Mouse (Mus musculus): ENCODE data around the gene Nrros. TPM values are rescaled to one million over a fixed set of nuclear protein-coding genes. Genes with fewer than 3 reads are reported as not detected.

Gene Nrros
- polyA plus RNA-seq, 1 experiment: 0.61 TPM

- Histone ChIP-seq H3K27ac (ENCODE audit: insufficient read depth, low read length) (no peak overlapping the region), H3K9ac (ENCODE audit: low read depth, poor library complexity, severe bottlenecking) (peak overlapping the region; percentile 25; the same call in 1 of the 2 replicates), H3K4me3 (ENCODE audit: low read depth, low read length) (no peak overlapping the region; the same call in 1 of the 2 replicates)
Observed at GRCm38 (mm10) chr16:32176896-32177686, 11.7 kb upstream of the Nrros start.

GRCm38 (mm10) chr16:32175029-32175428 is 9.6 kb upstream of the Nrros start:
- Histone ChIP-seq H3K27me3 (ENCODE audit: control insufficient read depth, insufficient read depth, low read length, poor library complexity, severe bottlenecking) (no peaks in the 10 kb centered on the region), H3K9me3 (replicated peaks; ENCODE audit: control insufficient read depth, insufficient read depth, low read length, poor library complexity, severe bottlenecking) (no peaks in the 10 kb centered on the region), H3K4me1 (ENCODE audit: control insufficient read depth, insufficient read depth, low read length) (no peaks in the 10 kb centered on the region), H3K4me3 (ENCODE audit: low read depth, low read length) (no peak overlapping the region), H3K9ac (ENCODE audit: low read depth, poor library complexity, severe bottlenecking) (no peak overlapping the region), H3K27ac (ENCODE audit: insufficient read depth, low read length) (no peak overlapping the region), H3K36me3 (ENCODE audit: control insufficient read depth, insufficient read depth, low read length, poor library complexity, severe bottlenecking) (no peaks in the 10 kb centered on the region)
- TF ChIP-seq POLR2A (IDR thresholded peaks at IDR 0.05; ENCODE audit: insufficient read depth, low read length) (no peak), CTCF (IDR thresholded peaks at IDR 0.05; ENCODE audit: low read depth, low read length) (peak; percentile 34), EP300 (IDR thresholded peaks at IDR 0.05; ENCODE audit: insufficient read depth, low read depth, low read length) (no peak)

More at GRCm38 (mm10) chr16:32176896-32177686, 11.7 kb upstream of the Nrros start:
- Histone ChIP-seq H3K27me3 (ENCODE audit: control insufficient read depth, insufficient read depth, low read length, poor library complexity, severe bottlenecking) (no peaks in the 10 kb centered on the region), H3K9me3 (replicated peaks; ENCODE audit: control insufficient read depth, insufficient read depth, low read length, poor library complexity, severe bottlenecking) (no peaks in the 10 kb centered on the region), H3K36me3 (ENCODE audit: control insufficient read depth, insufficient read depth, low read length, poor library complexity, severe bottlenecking) (no peaks in the 10 kb centered on the region), H3K4me1 (ENCODE audit: control insufficient read depth, insufficient read depth, low read length) (no peaks in the 10 kb centered on the region)
- TF ChIP-seq POLR2A (IDR thresholded peaks at IDR 0.05; ENCODE audit: insufficient read depth, low read length): no peak
- no peak for TF ChIP-seq CTCF (IDR thresholded peaks at IDR 0.05; ENCODE audit: low read depth, low read length)
- TF ChIP-seq EP300 (IDR thresholded peaks at IDR 0.05; ENCODE audit: insufficient read depth, low read depth, low read length): no peak

GRCm38 (mm10) chr16:32174340-32175005 is 9.1 kb upstream of the Nrros start:
- no peak overlapping the region for H3K27ac ChIP-seq (ENCODE audit: insufficient read depth, low read length)
- H3K36me3 ChIP-seq (ENCODE audit: control insufficient read depth, insufficient read depth, low read length, poor library complexity, severe bottlenecking): no peaks in the 10 kb centered on the region
- no peak overlapping the region for H3K4me3 ChIP-seq (ENCODE audit: low read depth, low read length)
- no peaks in the 10 kb centered on the region for H3K27me3 ChIP-seq (ENCODE audit: control insufficient read depth, insufficient read depth, low read length, poor library complexity, severe bottlenecking)
- no peaks in the 10 kb centered on the region for H3K9me3 ChIP-seq (replicated peaks; ENCODE audit: control insufficient read depth, insufficient read depth, low read length, poor library complexity, severe bottlenecking)
- H3K4me1 ChIP-seq (ENCODE audit: control insufficient read depth, insufficient read depth, low read length): no peaks in the 10 kb centered on the region
- H3K9ac ChIP-seq (ENCODE audit: low read depth, poor library complexity, severe bottlenecking): no peak overlapping the region
- TF ChIP-seq EP300 (IDR thresholded peaks at IDR 0.05; ENCODE audit: insufficient read depth, low read depth, low read length) (no peak), POLR2A (IDR thresholded peaks at IDR 0.05; ENCODE audit: insufficient read depth, low read length) (no peak), CTCF (IDR thresholded peaks at IDR 0.05; ENCODE audit: low read depth, low read length) (no peak)

GRCm38 (mm10) chr16:32173401-32173800 is 8.0 kb upstream of the Nrros start:
- Histone ChIP-seq H3K27ac (ENCODE audit: insufficient read depth, low read length) (no peak overlapping the region), H3K4me3 (ENCODE audit: low read depth, low read length) (no peak overlapping the region), H3K36me3 (ENCODE audit: control insufficient read depth, insufficient read depth, low read length, poor library complexity, severe bottlenecking) (no peaks in the 10 kb centered on the region), H3K27me3 (ENCODE audit: control insufficient read depth, insufficient read depth, low read length, poor library complexity, severe bottlenecking) (no peaks in the 10 kb centered on the region), H3K9ac (ENCODE audit: low read depth, poor library complexity, severe bottlenecking) (no peak overlapping the region), H3K4me1 (ENCODE audit: control insufficient read depth, insufficient read depth, low read length) (no peaks in the 10 kb centered on the region), H3K9me3 (replicated peaks; ENCODE audit: control insufficient read depth, insufficient read depth, low read length, poor library complexity, severe bottlenecking) (no peaks in the 10 kb centered on the region)
- no peak for TF ChIP-seq POLR2A (IDR thresholded peaks at IDR 0.05; ENCODE audit: insufficient read depth, low read length)
- TF ChIP-seq EP300 (IDR thresholded peaks at IDR 0.05; ENCODE audit: insufficient read depth, low read depth, low read length): no peak
- TF ChIP-seq CTCF (IDR thresholded peaks at IDR 0.05; ENCODE audit: low read depth, low read length): no peak

- no peak overlapping the region for H3K9ac ChIP-seq (ENCODE audit: low read depth, poor library complexity, severe bottlenecking)
- H3K36me3 ChIP-seq (ENCODE audit: control insufficient read depth, insufficient read depth, low read length, poor library complexity, severe bottlenecking): no peaks in the 10 kb centered on the region
- H3K9me3 ChIP-seq (replicated peaks; ENCODE audit: control insufficient read depth, insufficient read depth, low read length, poor library complexity, severe bottlenecking): no peaks in the 10 kb centered on the region; the same call in 1 of the 2 replicates
- H3K4me1 ChIP-seq (ENCODE audit: control insufficient read depth, insufficient read depth, low read length): no peaks in the 10 kb centered on the region
- H3K27me3 ChIP-seq (ENCODE audit: control insufficient read depth, insufficient read depth, low read length, poor library complexity, severe bottlenecking): no peaks in the 10 kb centered on the region
- no peak overlapping the region for H3K4me3 ChIP-seq (ENCODE audit: low read depth, low read length)
- TF ChIP-seq CTCF (IDR thresholded peaks at IDR 0.05; ENCODE audit: low read depth, low read length) (no peak), POLR2A (IDR thresholded peaks at IDR 0.05; ENCODE audit: insufficient read depth, low read length) (no peak), EP300 (IDR thresholded peaks at IDR 0.05; ENCODE audit: insufficient read depth, low read depth, low read length) (no peak)
- H3K27ac ChIP-seq (ENCODE audit: insufficient read depth, low read length): no peak overlapping the region
Observed at GRCm38 (mm10) chr16:32171031-32171731, 5.8 kb upstream of the Nrros start.
